Mouse (Mus musculus) hindbrain, embryonic 12.5 days (tissue): ENCODE data around the gene Brpf3. TPM values are rescaled to one million over a fixed set of nuclear protein-coding genes. Genes with fewer than 3 reads are reported as not detected.

Experiments used
- ATAC-seq: fragments of 200-750 bp; cut with Nextera tagmentation; 2 replicates; pipeline ENCODE4 v1.8.0; 2017; ENCODE audit warnings: moderate TSS enrichment; ENCODE audit not compliant: low FRiP score
- H3K27ac ChIP-seq: fragments of 300-500 bp; sonication (generic); 2 replicates; pipeline ENCODE4 v1.5.1; 2016; ENCODE audit warnings: mild to moderate bottlenecking
- H3K27me3 ChIP-seq: fragments of 300-500 bp; sonication (generic); 2 replicates; pipeline ENCODE4 v1.6.1; 2016; ENCODE audit warnings: mild to moderate bottlenecking
- H3K36me3 ChIP-seq: fragments of 300-500 bp; sonication (generic); 2 replicates; pipeline ENCODE4 v1.6.1; 2016; ENCODE audit warnings: mild to moderate bottlenecking
- H3K4me1 ChIP-seq: fragments of 300-500 bp; sonication (generic); 2 replicates; pipeline ENCODE4 v1.6.1; 2016
- H3K4me2 ChIP-seq: fragments of 300-500 bp; sonication (generic); replicated peaks from 2 replicates; pipeline ENCODE4 v1.6.1; 2016; ENCODE audit warnings: mild to moderate bottlenecking
- H3K4me3 ChIP-seq: fragments of 300-500 bp; sonication (generic); 2 replicates; pipeline ENCODE4 v1.5.1; 2016; ENCODE audit warnings: mild to moderate bottlenecking
- H3K9ac ChIP-seq: fragments of 300-500 bp; sonication (generic); 2 replicates; pipeline ENCODE4 v1.6.1; 2016; ENCODE audit warnings: mild to moderate bottlenecking, moderate library complexity
- H3K9me3 ChIP-seq: fragments of 300-500 bp; sonication (generic); replicated peaks from 2 replicates; pipeline ENCODE4 v1.6.1; 2016; ENCODE audit warnings: mild to moderate bottlenecking
- WGBS: fragments of 180-500 bp; shearing (Covaris S2); methylation state at CpG from one replicate; pipeline ENCODE4 v1.1.7; 2016; 5-methylcytosine and 5-hydroxymethylcytosine counted together
- polyA plus RNA-seq: library from polyadenylated mRNA; unstranded; fragments of >200 nt; fragmentation: Nextera tagmentation; extraction: Ambion mirVana; gene quantifications from 2 replicates; pipeline ENCODE4 v1.2.1, GENCODE M21; 2016

Brpf3 gene
- polyA plus RNA-seq, 1 experiment from 2014 or later = 13.0 TPM

- Histone ChIP-seq H3K36me3 (no peaks in the 10 kb centered on the region), H3K9ac (no peak overlapping the region), H3K27me3 (no peaks in the 10 kb centered on the region), H3K4me3 (no peak overlapping the region), H3K27ac (peak overlapping the region; percentile 82), H3K4me1 (peaks cover 15% of the 10 kb centered on the region), H3K4me2 (no peak overlapping the region), H3K9me3 (no peaks in the 10 kb centered on the region)
- no peak for ATAC-seq
- 71% methylated on average over 5 of the region's 5 CpGs for WGBS
Observed at GRCm38 (mm10) chr17:28870435-28870834, 69.5 kb downstream of the Brpf3 start.

- Histone ChIP-seq H3K27ac (peak overlapping the region; percentile 35; the same call in 1 of the 2 replicates), H3K36me3 (no peaks in the 10 kb centered on the region), H3K4me1 (peaks cover 15% of the 10 kb centered on the region), H3K27me3 (no peaks in the 10 kb centered on the region), H3K9ac (no peak overlapping the region), H3K9me3 (no peaks in the 10 kb centered on the region), H3K4me2 (no peak overlapping the region), H3K4me3 (no peak overlapping the region)
- no peak for ATAC-seq
- 70% methylated on average over 11 of the region's 11 CpGs for WGBS
Observed at GRCm38 (mm10) chr17:28871831-28872230, 70.9 kb downstream of the Brpf3 start.

- Histone ChIP-seq H3K27me3 (no peaks in the 10 kb centered on the region), H3K27ac (no peak overlapping the region), H3K9me3 (no peaks in the 10 kb centered on the region), H3K4me3 (no peak overlapping the region), H3K4me1 (peaks cover 15% of the 10 kb centered on the region), H3K36me3 (no peaks in the 10 kb centered on the region), H3K9ac (no peak overlapping the region), H3K4me2 (no peak overlapping the region)
- no peak for ATAC-seq
- 85% methylated on average over 7 of the region's 7 CpGs for WGBS
Observed at GRCm38 (mm10) chr17:28872322-28872721, 71.4 kb downstream of the Brpf3 start.

DNA sequence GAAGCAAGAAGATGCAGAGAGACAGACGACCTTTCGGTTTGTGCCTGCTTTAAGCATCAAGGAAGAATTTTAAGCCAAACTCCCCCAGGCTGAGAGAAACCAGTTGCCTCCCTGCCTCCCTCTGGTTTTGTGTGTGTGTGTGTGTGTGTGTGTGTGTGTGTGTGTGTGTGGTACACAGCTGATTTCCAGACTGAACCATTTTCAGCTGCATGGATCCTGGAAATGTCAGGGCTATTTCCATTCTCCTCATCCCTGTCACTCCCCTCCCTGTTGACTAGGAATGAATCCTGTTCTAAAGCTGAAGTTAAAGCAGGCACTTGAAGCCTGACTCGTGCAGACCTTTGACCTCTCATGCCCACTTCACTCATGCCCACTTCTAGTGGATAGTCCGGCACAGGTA is 73.3 kb downstream of the Brpf3 start:
- H3K27me3 ChIP-seq = no peaks in the 10 kb centered on the region; the same call in 1 of the 2 replicates
- no peaks in the 10 kb centered on the region for H3K36me3 ChIP-seq
- H3K4me2 ChIP-seq = no peak overlapping the region
- 75% methylated on average over 4 of the region's 4 CpGs for WGBS
- peaks cover 8% of the 10 kb centered on the region for H3K4me1 ChIP-seq
- H3K9me3 ChIP-seq = no peaks in the 10 kb centered on the region
- H3K9ac ChIP-seq = no peak overlapping the region
- H3K4me3 ChIP-seq = no peak overlapping the region
- no peak for ATAC-seq
- H3K27ac ChIP-seq = no peak overlapping the region

DNA sequence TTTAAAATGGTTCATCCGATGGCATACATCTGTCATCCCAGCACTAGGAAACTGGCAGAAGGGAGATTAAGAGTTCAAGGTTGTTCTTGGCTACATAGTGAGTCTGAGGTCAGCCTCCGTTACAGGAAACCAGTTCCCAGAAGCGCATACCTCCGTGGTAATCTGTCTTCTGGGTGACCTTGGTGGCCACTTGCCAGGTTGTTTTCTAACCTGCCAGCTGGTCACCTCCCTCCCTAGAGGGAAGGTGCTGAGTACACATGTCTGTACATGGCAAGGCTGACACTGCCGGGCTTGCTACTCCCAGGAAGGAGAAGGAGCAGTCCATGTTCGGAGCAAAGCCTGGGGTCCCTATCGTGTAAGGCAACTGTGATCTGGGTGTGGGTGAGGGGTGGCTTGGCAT is 73.9 kb downstream of the Brpf3 start:
- 72% methylated on average over 7 of the region's 7 CpGs for WGBS

GRCm38 (mm10) chr17:28875316-28875715 is 74.4 kb downstream of the Brpf3 start:
- H3K27me3 ChIP-seq = peaks cover 1% of the 10 kb centered on the region; the same call in 1 of the 2 replicates
- H3K36me3 ChIP-seq = no peaks in the 10 kb centered on the region
- WGBS = 45% methylated on average over 8 of the region's 8 CpGs
- no peak overlapping the region for H3K27ac ChIP-seq
- H3K4me2 ChIP-seq = no peak overlapping the region
- H3K9me3 ChIP-seq = no peaks in the 10 kb centered on the region
- H3K9ac ChIP-seq = no peak overlapping the region
- ATAC-seq = no peak
- H3K4me3 ChIP-seq = no peak overlapping the region
- no peaks in the 10 kb centered on the region for H3K4me1 ChIP-seq

More for the DNA sequence above, 73.9 kb downstream of the Brpf3 start:
- H3K27ac ChIP-seq = no peak overlapping the region
- peaks cover 3% of the 10 kb centered on the region for H3K4me1 ChIP-seq
- H3K4me2 ChIP-seq = no peak overlapping the region
- H3K27me3 ChIP-seq = no peaks in the 10 kb centered on the region; the same call in 1 of the 2 replicates
- H3K4me3 ChIP-seq = no peak overlapping the region
- no peak for ATAC-seq
- H3K9me3 ChIP-seq = no peaks in the 10 kb centered on the region
- no peak overlapping the region for H3K9ac ChIP-seq
- no peaks in the 10 kb centered on the region for H3K36me3 ChIP-seq

DNA sequence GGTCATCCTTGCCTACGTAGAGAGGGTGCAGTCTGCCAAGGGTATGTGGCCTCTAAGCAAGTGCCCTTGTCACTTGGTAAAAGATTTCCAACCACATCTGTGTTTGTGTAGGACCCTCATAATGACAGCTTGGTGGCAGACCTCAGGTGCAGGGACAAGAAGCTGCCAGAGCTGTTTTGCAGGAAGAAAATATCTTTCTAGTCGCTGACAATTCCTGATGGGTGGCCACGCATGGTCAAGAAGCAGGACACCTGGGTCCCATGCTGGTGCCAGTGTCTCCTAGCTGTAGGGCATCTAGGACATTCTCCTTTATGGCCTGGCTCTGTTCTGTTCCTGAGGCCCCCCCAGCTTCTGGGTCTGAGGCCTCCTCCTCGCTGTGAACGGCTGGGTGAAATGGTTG is 75.4 kb downstream of the Brpf3 start:
- no peak for ATAC-seq
- Histone ChIP-seq H3K4me3 (no peak overlapping the region), H3K9me3 (no peaks in the 10 kb centered on the region), H3K36me3 (no peaks in the 10 kb centered on the region), H3K4me2 (0 out of 2 replicates have a peak overlapping the region, but pooled peaks have one; percentile 11), H3K27ac (no peak overlapping the region), H3K4me1 (no peaks in the 10 kb centered on the region), H3K27me3 (peaks cover 12% of the 10 kb centered on the region; the same call in 1 of the 2 replicates), H3K9ac (no peak overlapping the region)
- WGBS = 68% methylated on average over 5 of the region's 5 CpGs

GRCm38 (mm10) chr17:28876821-28877220 is 75.9 kb downstream of the Brpf3 start:
- Histone ChIP-seq H3K27ac (no peak overlapping the region), H3K4me1 (no peaks in the 10 kb centered on the region), H3K27me3 (peaks cover 14% of the 10 kb centered on the region; the same call in 1 of the 2 replicates), H3K4me2 (0 out of 2 replicates have a peak overlapping the region, but pooled peaks have one; percentile 11), H3K9me3 (no peaks in the 10 kb centered on the region), H3K9ac (no peak overlapping the region), H3K4me3 (no peak overlapping the region), H3K36me3 (no peaks in the 10 kb centered on the region)
- no peak for ATAC-seq
- 12% methylated on average over 19 of the region's 19 CpGs for WGBS

- no peaks in the 10 kb centered on the region for H3K9me3 ChIP-seq
- H3K4me3 ChIP-seq = no peak overlapping the region
- H3K27ac ChIP-seq = no peak overlapping the region
- H3K27me3 ChIP-seq = peaks cover 14% of the 10 kb centered on the region; the same call in 1 of the 2 replicates
- peaks cover 2% of the 10 kb centered on the region; the same call in 1 of the 2 replicates for H3K4me1 ChIP-seq
- no peaks in the 10 kb centered on the region for H3K36me3 ChIP-seq
- WGBS = 7% methylated on average over 18 of the region's 18 CpGs
- ATAC-seq = peak; percentile 35; the same call in 1 of the 2 replicates
- no peak overlapping the region for H3K9ac ChIP-seq
- H3K4me2 ChIP-seq = peak overlapping the region; percentile 21; the same call in 1 of the 2 replicates
Observed at GRCm38 (mm10) chr17:28879931-28880391, 79.1 kb downstream of the Brpf3 start.

- no peak overlapping the region for H3K4me3 ChIP-seq
- H3K9ac ChIP-seq = no peak overlapping the region
- no peak overlapping the region for H3K27ac ChIP-seq
- no peaks in the 10 kb centered on the region for H3K36me3 ChIP-seq
- peak; percentile 53; the same call in 1 of the 2 replicates for ATAC-seq
- 6% methylated on average over 12 of the region's 12 CpGs for whole genome bisulfite sequencing
- peak overlapping the region; percentile 36 for H3K4me2 ChIP-seq
- H3K9me3 ChIP-seq = no peaks in the 10 kb centered on the region
- peaks cover 14% of the 10 kb centered on the region; the same call in 1 of the 2 replicates for H3K27me3 ChIP-seq
- H3K4me1 ChIP-seq = peaks cover 2% of the 10 kb centered on the region; the same call in 1 of the 2 replicates
Observed at GRCm38 (mm10) chr17:28882316-28882715, 81.4 kb downstream of the Brpf3 start.

DNA sequence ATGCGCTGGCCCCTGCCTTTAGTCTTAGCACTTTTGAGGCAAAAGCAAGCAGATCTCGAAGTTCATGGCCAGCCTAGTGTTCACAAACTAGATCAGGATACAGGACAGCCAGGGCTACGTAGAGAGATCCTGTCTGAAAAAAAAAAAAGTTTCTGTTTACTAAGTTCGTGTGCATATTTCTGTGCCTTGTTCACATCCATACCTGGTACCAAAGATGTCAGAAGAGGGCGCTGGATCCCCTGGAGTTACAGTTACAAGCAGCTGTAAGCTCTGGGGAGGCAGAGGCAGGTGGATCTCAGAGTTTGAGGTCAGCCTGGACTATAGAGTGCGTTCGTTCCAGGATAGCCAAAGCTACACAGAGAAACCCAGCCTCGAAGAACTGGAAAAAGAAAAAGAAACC is 81.9 kb downstream of the Brpf3 start:
- no peak overlapping the region for H3K4me3 ChIP-seq

DNA sequence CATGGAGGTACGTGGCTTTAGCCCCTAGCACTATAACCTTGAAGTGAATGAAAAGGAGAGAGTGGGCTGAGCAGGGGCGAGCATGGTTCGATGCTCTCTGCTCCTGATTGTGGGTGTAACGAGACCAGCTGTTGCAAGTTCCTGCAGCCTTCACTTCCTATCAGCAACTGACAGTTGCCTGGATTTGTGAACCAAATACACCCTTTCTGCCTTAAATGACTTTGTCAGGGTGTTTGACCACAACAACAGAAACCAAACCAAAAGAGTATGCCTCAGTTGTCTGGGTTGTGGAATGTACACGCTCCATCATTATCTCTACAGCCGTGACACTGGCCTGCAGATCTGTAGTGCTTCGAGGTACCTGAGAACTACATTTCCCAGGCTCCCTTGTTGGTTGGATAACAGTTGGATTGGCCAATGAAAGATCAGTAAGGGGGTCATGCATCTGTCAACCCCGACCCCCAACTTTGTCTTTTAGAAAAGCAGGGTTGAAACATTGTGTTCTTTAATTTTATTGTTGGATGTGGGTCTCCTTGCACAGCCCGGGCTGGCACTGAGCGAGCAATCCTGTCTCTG is 83.1 kb downstream of the Brpf3 start:
- Histone ChIP-seq H3K4me2 (no peak overlapping the region), H3K4me1 (peaks cover 2% of the 10 kb centered on the region; the same call in 1 of the 2 replicates), H3K36me3 (no peaks in the 10 kb centered on the region), H3K9me3 (peaks cover 11% of the 10 kb centered on the region; the same call in 1 of the 2 replicates), H3K27ac (no peak overlapping the region), H3K9ac (no peak overlapping the region), H3K27me3 (peaks cover 14% of the 10 kb centered on the region; the same call in 1 of the 2 replicates), H3K4me3 (no peak overlapping the region)
- ATAC-seq = no peak
- 76% methylated on average over 10 of the region's 10 CpGs for WGBS

More for the DNA sequence above, 81.9 kb downstream of the Brpf3 start:
- Histone ChIP-seq H3K9me3 (no peaks in the 10 kb centered on the region), H3K4me2 (peak overlapping the region; percentile 36), H3K27ac (no peak overlapping the region), H3K9ac (no peak overlapping the region), H3K36me3 (no peaks in the 10 kb centered on the region), H3K4me1 (peaks cover 2% of the 10 kb centered on the region; the same call in 1 of the 2 replicates), H3K27me3 (peaks cover 14% of the 10 kb centered on the region; the same call in 1 of the 2 replicates)
- WGBS = 61% methylated on average over 8 of the region's 8 CpGs
- no peak for ATAC-seq
